In the genomic region with DNA sequence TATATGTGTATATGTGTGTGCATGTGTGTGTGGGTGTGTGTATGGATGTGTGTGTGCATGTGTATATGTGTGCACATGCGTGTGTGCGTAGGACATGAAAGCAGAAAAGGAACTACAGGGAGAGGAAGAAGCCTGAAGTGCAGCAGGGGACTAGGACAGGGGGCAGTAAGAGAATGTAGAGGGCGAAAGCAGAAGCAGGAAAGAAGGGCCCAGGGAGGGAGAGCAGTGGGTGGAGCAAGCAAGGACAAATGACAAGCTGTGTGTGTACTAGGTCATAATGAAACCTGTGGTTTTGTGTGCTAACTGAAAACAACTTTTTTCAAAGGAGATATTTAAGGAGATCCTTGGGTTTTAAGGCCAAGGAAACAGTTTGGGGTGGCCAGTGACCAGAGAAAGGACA, we compare ENCODE assay signal across 8 mouse cellular contexts.
DNase-seq lines count a peak whose midpoint lies in the region; ATAC-seq lines count a peak whose summit lies in the region.

No protein-coding gene starts in this region.

- DNase-seq in layer of hippocampus, adult 11-12 months (ENCODE audit: low spot score), result peak; percentile 40
- no peak for DNase-seq in layer of hippocampus, postnatal 25 days (ENCODE audit: extremely low spot score in 1 of 2, low spot score in 1 of 2)
- DNase-seq in c-Kit-positive CD71-negative TER-119-negative erythroid progenitor cells, embryonic 14.5 days (ENCODE audit: low read depth), result peak; percentile 34
- DNase-seq in natural killer cell, adult 2 months (ENCODE audit: low spot score in 2 of 2), result peak; percentile 65 to 83
- DNase-seq in urinary bladder, adult 18-20 months (ENCODE audit: low spot score in 2 of 2), result no peak
- no peak for DNase-seq in hindbrain, embryonic 11.5 days (ENCODE audit: low spot score)
- no peak for DNase-seq in layer of hippocampus, postnatal 36 days

- peak overlapping the region; percentile 67; the same call in 1 of the 2 replicates for H3K27ac ChIP-seq in limb, embryonic 13.5 days
- no peak overlapping the region for H3K27ac ChIP-seq in hindbrain, embryonic 11.5 days (ENCODE audit: low read depth, low read length)

- 71% methylated on average over 3 of the region's 3 CpGs for WGBS in limb, embryonic 13.5 days
- WGBS in hindbrain, embryonic 11.5 days, result 91% methylated on average over 3 of the region's 3 CpGs

- H3K9ac ChIP-seq in limb, embryonic 13.5 days, result no peak overlapping the region
- H3K9ac ChIP-seq in hindbrain, embryonic 11.5 days (ENCODE audit: low read depth, low read length), result no peak overlapping the region

- H3K4me2 ChIP-seq in limb, embryonic 13.5 days (replicated peaks), result no peak overlapping the region
- no peak overlapping the region for H3K4me2 ChIP-seq in hindbrain, embryonic 11.5 days (replicated peaks; ENCODE audit: low read depth, low read length)

- no peaks in the 10 kb centered on the region for H3K36me3 ChIP-seq in limb, embryonic 13.5 days
- no peaks in the 10 kb centered on the region for H3K36me3 ChIP-seq in hindbrain, embryonic 11.5 days (ENCODE audit: control insufficient read depth, insufficient read depth, low read length)

- no peak for ATAC-seq in limb, embryonic 13.5 days (ENCODE audit: low FRiP score, low read depth)
- ATAC-seq in hindbrain, embryonic 11.5 days (ENCODE audit: low FRiP score), result no peak

- no peaks in the 10 kb centered on the region for H3K27me3 ChIP-seq in limb, embryonic 13.5 days
- no peaks in the 10 kb centered on the region for H3K27me3 ChIP-seq in hindbrain, embryonic 11.5 days (ENCODE audit: control insufficient read depth, insufficient read depth, low read length)

- H3K4me3 ChIP-seq in limb, embryonic 13.5 days, result no peak overlapping the region
- H3K4me3 ChIP-seq in hindbrain, embryonic 11.5 days (ENCODE audit: low read depth, low read length), result no peak overlapping the region

- peaks cover 31% of the 10 kb centered on the region for H3K4me1 ChIP-seq in limb, embryonic 13.5 days
- no peaks in the 10 kb centered on the region for H3K4me1 ChIP-seq in hindbrain, embryonic 11.5 days (replicated peaks; ENCODE audit: control insufficient read depth, insufficient read depth, low read length)

- H3K9me3 ChIP-seq in limb, embryonic 13.5 days, result no peaks in the 10 kb centered on the region
- H3K9me3 ChIP-seq in hindbrain, embryonic 11.5 days (ENCODE audit: control insufficient read depth, low read length), result no peaks in the 10 kb centered on the region

Comparison
In these comparisons a context has a peak if more than half of its experiments do, and no peak if none do; other contexts are left out.
1. DNase-seq: peak in layer of hippocampus, adult 11-12 months (single experiment), c-Kit-positive CD71-negative TER-119-negative erythroid progenitor cells, embryonic 14.5 days (single experiment) and natural killer cell, adult 2 months (2 of 2); none in layer of hippocampus, postnatal 25 days (0 of 2), urinary bladder, adult 18-20 months (0 of 2), hindbrain, embryonic 11.5 days (single experiment) and layer of hippocampus, postnatal 36 days (0 of 2).